Mouse (Mus musculus): ENCODE results near the gene Adam8.

Adam8 gene

DNA sequence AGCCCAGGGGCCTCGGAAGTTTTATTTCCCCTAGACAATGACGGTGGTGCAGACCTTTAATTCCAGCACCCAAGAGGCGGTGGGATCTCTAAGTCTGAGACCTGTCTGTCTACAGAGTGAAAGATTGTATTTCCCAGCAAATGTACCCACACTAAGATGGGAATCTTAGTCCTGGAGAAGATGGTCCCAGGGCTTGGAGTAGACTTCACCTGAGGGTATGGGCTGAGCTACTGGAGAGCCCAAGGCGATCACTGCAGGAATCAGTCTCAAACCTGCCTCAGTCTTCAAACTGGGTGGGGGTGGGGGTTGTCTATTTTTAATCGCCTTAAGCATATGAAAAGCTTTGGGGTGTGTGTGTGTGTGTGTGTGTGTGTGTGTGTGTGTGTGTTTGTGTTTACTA lies 46.3 kb downstream of the Adam8 start:
- no peak for DNase-seq (ENCODE audit: low read depth in 2 of 2, low spot score in 2 of 2)

DNA sequence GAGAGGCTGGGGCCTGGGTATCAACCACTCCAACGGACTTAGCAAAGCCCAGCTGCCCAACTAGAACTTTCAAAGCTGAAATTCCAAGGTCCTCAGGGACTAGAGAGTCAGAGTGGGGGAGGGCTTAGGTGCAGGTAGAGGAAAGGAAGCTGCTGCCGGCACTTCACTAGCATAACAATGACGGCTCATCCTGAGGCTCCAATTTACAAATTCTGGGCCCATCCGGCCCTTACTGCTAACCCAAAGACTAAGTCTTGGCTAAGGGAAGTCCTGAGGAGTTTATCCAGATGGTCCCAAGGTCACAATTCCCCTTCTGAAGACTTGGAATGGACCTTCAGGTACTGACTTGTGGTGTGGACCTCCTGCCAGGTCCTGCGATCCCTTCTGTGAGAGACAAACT lies 46.8 kb downstream of the Adam8 start:
- DNase-seq (ENCODE audit: low read depth in 2 of 2, low spot score in 2 of 2) = no peak

DNA sequence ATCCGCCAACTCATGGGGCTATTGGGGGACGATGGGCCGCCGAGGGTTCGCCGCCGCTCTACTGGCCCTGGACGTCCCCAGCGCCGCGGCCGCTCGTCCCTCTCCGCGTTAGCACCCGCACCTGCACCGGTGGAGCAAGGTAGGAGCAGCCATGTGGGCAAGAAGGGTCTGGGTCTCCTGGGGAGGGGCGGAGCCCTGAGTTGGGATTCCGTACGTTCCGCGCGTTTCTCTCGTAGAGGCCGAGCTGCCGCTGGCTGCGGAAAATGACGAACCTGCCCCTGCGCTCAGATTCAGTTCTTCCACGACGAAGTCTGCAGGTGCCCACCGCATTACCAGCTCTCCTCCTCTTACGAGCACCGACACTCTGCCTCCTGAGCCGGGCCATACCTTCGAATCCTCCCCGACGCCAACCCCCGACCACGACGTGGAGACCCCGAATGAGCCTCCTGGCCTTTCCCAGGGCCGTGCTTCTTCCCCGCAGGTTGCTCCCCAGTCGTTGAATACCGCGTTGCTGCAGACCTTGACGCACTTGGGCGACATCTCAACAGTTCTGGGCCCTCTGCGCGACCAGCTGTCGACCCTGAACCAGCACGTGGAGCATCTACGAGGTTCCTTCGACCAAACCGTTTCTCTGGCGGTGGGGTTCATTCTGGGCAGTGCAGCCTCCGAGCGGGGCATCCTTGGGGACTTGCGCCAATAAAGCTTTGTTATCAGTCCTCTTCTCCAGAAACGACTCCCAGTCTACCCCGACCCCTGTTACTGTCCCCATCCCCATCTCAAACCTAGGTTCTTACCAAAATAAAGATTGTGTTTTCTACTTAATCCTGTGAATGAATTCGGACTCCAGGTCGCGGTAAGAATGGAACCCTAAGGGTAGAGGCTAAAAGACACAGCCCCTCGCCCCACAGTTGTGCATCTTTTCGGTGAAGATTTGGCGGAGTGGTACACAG lies 47.8 kb downstream of the Adam8 start:
- no peak for DNase-seq (ENCODE audit: low read depth in 2 of 2, low spot score in 2 of 2)

DNA sequence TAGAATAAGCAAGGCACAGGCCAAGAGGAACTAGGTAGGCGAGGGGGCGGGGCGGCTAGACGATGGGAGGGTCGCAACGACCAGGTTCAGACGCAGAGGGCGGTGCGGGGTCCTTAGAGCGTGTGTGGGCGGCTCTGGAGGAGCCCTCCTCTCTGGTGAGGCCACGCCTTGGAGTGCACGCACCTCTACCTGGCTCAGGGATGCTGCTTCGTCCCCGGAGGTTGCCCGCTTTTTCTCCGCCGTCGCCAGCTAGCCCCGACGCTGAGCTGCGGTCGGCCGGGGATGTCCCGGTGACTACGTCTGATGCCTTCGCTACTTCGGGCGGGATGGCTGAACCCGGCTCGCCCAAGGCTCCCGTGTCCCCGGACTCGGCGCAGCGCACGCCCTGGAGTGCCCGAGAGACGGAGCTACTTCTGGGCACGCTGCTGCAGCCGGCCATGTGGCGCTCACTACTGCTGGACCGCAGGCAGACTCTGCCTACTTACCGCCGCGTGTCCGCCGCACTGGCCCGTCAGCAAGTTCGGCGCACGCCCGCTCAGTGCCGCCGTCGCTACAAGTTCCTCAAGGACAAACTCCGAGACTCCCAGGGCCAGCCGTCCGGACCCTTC lies 48.6 kb downstream of the Adam8 start, which contains the start of gene Utf1:
Gene Utf1 (plus strand): TSS at position 116 of the 608 bp plus-strand sequence.
- DNase-seq (ENCODE audit: low read depth in 2 of 2, low spot score in 2 of 2) = no peak

DNA sequence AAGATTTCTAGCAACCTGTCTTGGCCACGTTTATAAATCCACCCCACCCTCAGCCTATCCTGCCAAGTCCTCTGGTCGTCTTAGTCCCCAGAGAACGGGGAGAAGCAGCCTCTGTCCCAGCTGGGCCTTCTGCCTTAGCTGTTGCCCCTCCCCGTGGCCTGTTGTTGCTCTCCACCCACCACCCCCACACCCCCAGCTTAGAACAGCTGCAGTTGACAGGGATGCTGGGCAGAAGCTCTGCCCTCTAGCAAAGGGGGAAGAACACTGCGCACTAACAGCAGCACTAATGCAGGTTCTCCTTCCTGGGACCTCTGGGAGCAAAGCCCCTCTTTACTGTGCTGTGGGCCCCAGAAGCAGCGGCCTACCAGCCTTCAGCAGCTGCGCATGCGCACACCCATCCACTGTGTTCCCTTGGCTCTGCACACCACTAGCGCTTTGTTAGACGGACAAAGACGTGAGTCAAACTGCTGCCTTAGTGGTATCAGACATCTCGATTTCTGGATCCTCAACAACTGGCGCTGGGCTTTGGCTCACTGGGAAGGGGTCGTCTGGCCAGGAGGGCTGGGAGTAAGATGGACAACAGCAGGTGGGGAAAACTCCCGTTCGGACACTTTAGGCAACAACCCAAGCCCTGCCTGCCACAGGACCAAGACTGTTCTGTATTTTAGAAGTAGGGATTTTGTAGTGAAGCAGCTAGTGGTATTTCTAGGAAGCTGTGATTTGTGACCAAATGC lies 51.7 kb downstream of the Adam8 start:
- DNase-seq (ENCODE audit: low read depth in 2 of 2, low spot score in 2 of 2) = no peak

DNA sequence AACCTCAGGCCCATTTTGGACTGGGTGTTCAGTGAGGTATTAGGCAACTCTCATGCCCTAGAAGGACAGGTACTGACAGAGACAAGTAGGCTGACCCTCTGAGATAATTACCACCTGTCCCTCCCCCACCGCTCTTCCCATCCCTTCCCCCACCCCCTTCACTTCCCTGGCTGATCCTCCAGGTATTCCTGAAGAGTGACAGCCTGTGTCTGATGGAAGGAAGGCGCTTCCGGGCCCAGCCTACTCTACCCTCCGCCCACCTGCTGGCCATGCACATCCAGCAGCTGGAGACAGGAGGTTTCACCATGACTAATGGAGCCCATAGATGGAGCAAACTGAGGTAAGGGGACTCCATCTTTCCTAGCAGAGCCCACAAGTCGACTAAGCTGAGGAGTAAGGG lies 54.6 kb downstream of the Adam8 start:
- no peak for DNase-seq (ENCODE audit: low read depth in 2 of 2, low spot score in 2 of 2)

DNA sequence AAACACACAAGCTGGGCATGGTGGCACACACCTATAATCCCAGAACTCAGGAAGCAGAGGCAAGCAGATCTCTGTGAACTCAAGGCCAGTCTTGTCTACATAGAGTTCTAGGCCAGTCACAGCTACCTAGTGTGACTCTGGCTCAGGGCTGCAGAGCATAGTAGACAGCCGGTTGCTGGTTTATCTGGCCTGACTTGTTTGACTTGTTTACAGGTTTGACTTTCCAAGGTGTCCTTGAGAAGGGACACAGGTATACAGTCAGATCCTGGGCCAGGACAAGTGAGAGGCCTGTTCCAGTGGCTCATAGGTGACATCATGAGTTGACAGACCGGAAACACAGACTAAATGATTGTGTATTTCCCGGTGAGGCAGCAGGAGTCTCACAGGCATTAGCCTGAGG lies 55.2 kb downstream of the Adam8 start:
- no peak for DNase-seq (ENCODE audit: low read depth in 2 of 2, low spot score in 2 of 2)

DNA sequence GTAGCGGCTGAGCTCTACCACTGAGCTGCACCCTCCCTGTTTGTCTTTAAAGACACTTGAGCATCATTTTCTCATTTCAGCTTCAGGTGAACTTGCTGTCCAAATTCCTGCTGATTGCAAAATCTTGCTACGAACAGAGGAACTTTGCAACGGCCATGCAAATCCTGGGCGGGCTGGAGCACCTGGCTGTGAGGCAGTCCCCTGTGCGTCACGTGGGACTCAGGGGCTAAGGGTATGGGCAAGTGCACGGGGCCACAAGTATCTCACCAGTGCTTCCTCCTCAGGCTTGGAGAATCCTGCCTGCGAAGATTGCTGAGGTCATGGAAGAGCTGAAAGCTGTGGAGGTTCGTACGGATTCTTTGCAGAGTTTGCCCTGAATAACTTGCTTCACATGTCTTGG lies 55.7 kb downstream of the Adam8 start:
- DNase-seq (ENCODE audit: low read depth in 2 of 2, low spot score in 2 of 2) = no peak

DNA sequence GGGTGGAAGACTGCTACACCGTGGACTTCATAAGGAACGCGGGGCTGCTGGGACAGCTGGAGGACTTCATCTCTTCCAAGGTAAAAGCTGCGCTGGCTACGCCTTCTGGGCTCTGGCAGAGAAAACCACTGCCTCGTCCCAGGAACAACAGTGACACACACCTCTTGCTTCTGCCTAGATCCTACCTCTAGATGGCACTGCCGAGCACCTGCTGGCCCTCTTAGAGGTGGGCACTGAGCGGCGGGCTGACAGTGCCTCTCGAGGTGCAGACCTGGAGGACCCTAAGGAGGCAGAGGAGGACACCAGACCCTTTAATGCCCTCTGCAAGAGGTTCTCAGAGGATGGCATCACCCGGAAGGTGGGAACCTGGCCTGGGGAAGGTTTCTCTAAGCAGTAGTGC lies 61.6 kb downstream of the Adam8 start:
- peak; percentile 16 to 40 for DNase-seq (ENCODE audit: low read depth in 2 of 2, low spot score in 2 of 2)

Measured in CD8-positive naive resting alpha-beta T cell, adult 2 months (primary cell).